Mouse (Mus musculus) liver, embryonic 15.5 days (tissue): Measurements from ENCODE around the gene Nbea. TPM values are rescaled to one million over a fixed set of nuclear protein-coding genes. Genes with fewer than 3 reads are reported as not detected.

Source experiments
- ATAC-seq: fragments of 200-750 bp; cut with Nextera tagmentation; 2 replicates; pipeline ENCODE4 v1.8.0; 2017; ENCODE audit warnings: moderate number of reproducible peaks, mild to moderate bottlenecking, moderate library complexity; ENCODE audit not compliant: insufficient read depth
- H3K27ac ChIP-seq: fragments of 300-500 bp; sonication (generic); replicated peaks from 2 replicates; pipeline ENCODE4 v1.5.1; 2015; ENCODE audit warnings: mild to moderate bottlenecking, inconsistent platforms
- H3K27me3 ChIP-seq: fragments of 300-500 bp; sonication (generic); 2 replicates; pipeline ENCODE4 v1.6.1; 2015; ENCODE audit warnings: mild to moderate bottlenecking, inconsistent platforms
- H3K36me3 ChIP-seq: fragments of 300-500 bp; sonication (generic); replicated peaks from 2 replicates; pipeline ENCODE4 v1.6.1; 2015; ENCODE audit warnings: moderate library complexity, mild to moderate bottlenecking, inconsistent platforms
- H3K4me1 ChIP-seq: fragments of 300-500 bp; sonication (generic); replicated peaks from 2 replicates; pipeline ENCODE4 v1.6.1; 2015; ENCODE audit warnings: inconsistent platforms
- H3K4me2 ChIP-seq: fragments of 300-500 bp; sonication (generic); 2 replicates; pipeline ENCODE4 v1.6.1; 2015; ENCODE audit warnings: moderate library complexity, mild to moderate bottlenecking, inconsistent platforms
- H3K4me3 ChIP-seq: fragments of 300-500 bp; sonication (generic); replicated peaks from 2 replicates; pipeline ENCODE4 v1.5.1; 2015; ENCODE audit warnings: mild to moderate bottlenecking, inconsistent platforms
- H3K9ac ChIP-seq: fragments of 300-500 bp; sonication (generic); 2 replicates; pipeline ENCODE4 v1.6.1; 2015; ENCODE audit warnings: moderate library complexity, mild to moderate bottlenecking, inconsistent platforms
- H3K9me3 ChIP-seq: fragments of 300-500 bp; sonication (generic); replicated peaks from 2 replicates; pipeline ENCODE4 v1.6.1; 2016; ENCODE audit warnings: inconsistent platforms
- WGBS: fragments of 180-500 bp; shearing (Covaris S2); methylation state at CpG from one replicate; pipeline ENCODE4 v1.1.7; 2015; ENCODE audit warnings: mixed read lengths; ENCODE audit not compliant: insufficient replicate concordance; 5-methylcytosine and 5-hydroxymethylcytosine counted together
- polyA plus RNA-seq: library from polyadenylated mRNA; unstranded; fragments of >200 nt; fragmentation: Nextera tagmentation; extraction: Ambion mirVana; gene quantifications from 2 replicates; pipeline ENCODE4 v1.2.1, GENCODE M21; 2015

Nbea gene
- polyA plus RNA-seq, 1 experiment from 2014 or later = 0.67 TPM

- no peaks in the 10 kb centered on the region for H3K9me3 ChIP-seq
- ATAC-seq = no peak
- no peak overlapping the region for H3K4me3 ChIP-seq
Observed at GRCm38 (mm10) chr3:55909290-55909689, 274.2 kb downstream of the Nbea start.

GRCm38 (mm10) chr3:55890574-55890973 lies 292.9 kb downstream of the Nbea start:
- 57% methylated on average over 5 of the region's 5 CpGs for WGBS
- no peak overlapping the region for H3K4me2 ChIP-seq
- no peaks in the 10 kb centered on the region for H3K9me3 ChIP-seq
- H3K4me1 ChIP-seq = no peaks in the 10 kb centered on the region
- 0 out of 2 replicates have a peak overlapping the region, but pooled peaks have one; percentile 24 for H3K27ac ChIP-seq
- no peak overlapping the region for H3K9ac ChIP-seq
- no peak for ATAC-seq
- H3K36me3 ChIP-seq = no peaks in the 10 kb centered on the region
- H3K4me3 ChIP-seq = no peak overlapping the region
- no peaks in the 10 kb centered on the region for H3K27me3 ChIP-seq

More at GRCm38 (mm10) chr3:55909290-55909689, 274.2 kb downstream of the Nbea start:
- H3K27ac ChIP-seq = no peak overlapping the region
- 57% methylated on average over 1 of the region's 1 CpGs for WGBS
- no peaks in the 10 kb centered on the region for H3K36me3 ChIP-seq
- no peaks in the 10 kb centered on the region for H3K4me1 ChIP-seq
- no peaks in the 10 kb centered on the region for H3K27me3 ChIP-seq
- H3K9ac ChIP-seq = no peak overlapping the region
- no peak overlapping the region for H3K4me2 ChIP-seq

GRCm38 (mm10) chr3:55889227-55889626 lies 294.3 kb downstream of the Nbea start:
- Histone ChIP-seq H3K4me3 (no peak overlapping the region), H3K27me3 (no peaks in the 10 kb centered on the region), H3K4me2 (no peak overlapping the region), H3K9me3 (no peaks in the 10 kb centered on the region), H3K4me1 (no peaks in the 10 kb centered on the region), H3K36me3 (no peaks in the 10 kb centered on the region), H3K27ac (no peak overlapping the region), H3K9ac (no peak overlapping the region)
- no peak for ATAC-seq
- WGBS = 64% methylated on average over 4 of the region's 4 CpGs

GRCm38 (mm10) chr3:55887829-55888210 lies 295.7 kb downstream of the Nbea start:
- no peak overlapping the region for H3K27ac ChIP-seq
- H3K9me3 ChIP-seq = no peaks in the 10 kb centered on the region
- H3K4me1 ChIP-seq = no peaks in the 10 kb centered on the region
- no peak for ATAC-seq
- H3K9ac ChIP-seq = no peak overlapping the region
- H3K4me3 ChIP-seq = no peak overlapping the region
- H3K4me2 ChIP-seq = no peak overlapping the region
- 56% methylated on average over 2 of the region's 2 CpGs for WGBS
- H3K27me3 ChIP-seq = no peaks in the 10 kb centered on the region
- H3K36me3 ChIP-seq = no peaks in the 10 kb centered on the region

GRCm38 (mm10) chr3:55887193-55887828 lies 296.2 kb downstream of the Nbea start:
- WGBS = 57% methylated on average over 10 of the region's 10 CpGs
- H3K4me2 ChIP-seq = no peak overlapping the region
- H3K9me3 ChIP-seq = no peaks in the 10 kb centered on the region
- no peak overlapping the region for H3K9ac ChIP-seq
- no peak for ATAC-seq
- no peak overlapping the region for H3K4me3 ChIP-seq
- H3K4me1 ChIP-seq = no peaks in the 10 kb centered on the region
- H3K27ac ChIP-seq = no peak overlapping the region
- no peaks in the 10 kb centered on the region for H3K36me3 ChIP-seq
- H3K27me3 ChIP-seq = no peaks in the 10 kb centered on the region

- Histone ChIP-seq H3K9me3 (no peaks in the 10 kb centered on the region), H3K27ac (no peak overlapping the region), H3K36me3 (no peaks in the 10 kb centered on the region), H3K4me3 (no peak overlapping the region), H3K9ac (no peak overlapping the region), H3K4me2 (no peak overlapping the region), H3K27me3 (no peaks in the 10 kb centered on the region), H3K4me1 (no peaks in the 10 kb centered on the region)
- WGBS = 66% methylated on average over 5 of the region's 5 CpGs
- no peak for ATAC-seq
Observed at GRCm38 (mm10) chr3:55872944-55873924, 310.3 kb downstream of the Nbea start.

- no peak overlapping the region for H3K4me3 ChIP-seq
- H3K27ac ChIP-seq = no peak overlapping the region
- H3K27me3 ChIP-seq = no peaks in the 10 kb centered on the region
- H3K4me2 ChIP-seq = no peak overlapping the region
- no peaks in the 10 kb centered on the region for H3K4me1 ChIP-seq
- no peaks in the 10 kb centered on the region for H3K9me3 ChIP-seq
- H3K36me3 ChIP-seq = no peaks in the 10 kb centered on the region
- no peak overlapping the region for H3K9ac ChIP-seq
- 72% methylated on average over 7 of the region's 7 CpGs for WGBS
- ATAC-seq = no peak
Observed at GRCm38 (mm10) chr3:55852488-55852887, 331.0 kb downstream of the Nbea start.

GRCm38 (mm10) chr3:55847115-55847514 lies 336.4 kb downstream of the Nbea start:
- Histone ChIP-seq H3K4me3 (no peak overlapping the region), H3K4me1 (no peaks in the 10 kb centered on the region), H3K9me3 (no peaks in the 10 kb centered on the region), H3K36me3 (no peaks in the 10 kb centered on the region), H3K27ac (no peak overlapping the region), H3K27me3 (no peaks in the 10 kb centered on the region), H3K4me2 (no peak overlapping the region), H3K9ac (no peak overlapping the region)
- WGBS = 49% methylated on average over 1 of the region's 1 CpGs
- ATAC-seq = no peak

- Histone ChIP-seq H3K9ac (no peak overlapping the region), H3K4me2 (no peak overlapping the region), H3K27me3 (no peaks in the 10 kb centered on the region), H3K36me3 (no peaks in the 10 kb centered on the region), H3K27ac (no peak overlapping the region), H3K4me3 (no peak overlapping the region), H3K4me1 (no peaks in the 10 kb centered on the region), H3K9me3 (no peaks in the 10 kb centered on the region)
- ATAC-seq = no peak
- WGBS = 67% methylated on average over 3 of the region's 3 CpGs
Observed at GRCm38 (mm10) chr3:55837188-55837587, 346.3 kb downstream of the Nbea start.

- Histone ChIP-seq H3K4me1 (no peaks in the 10 kb centered on the region), H3K27me3 (no peaks in the 10 kb centered on the region), H3K9me3 (no peaks in the 10 kb centered on the region), H3K36me3 (no peaks in the 10 kb centered on the region), H3K9ac (no peak overlapping the region), H3K27ac (no peak overlapping the region), H3K4me3 (no peak overlapping the region), H3K4me2 (no peak overlapping the region)
- WGBS = 44% methylated on average over 4 of the region's 4 CpGs
- no peak for ATAC-seq
Observed at GRCm38 (mm10) chr3:55835207-55835606, 348.3 kb downstream of the Nbea start.

- ATAC-seq = no peak
- H3K4me2 ChIP-seq = no peak overlapping the region
- H3K9me3 ChIP-seq = no peaks in the 10 kb centered on the region
- WGBS = 70% methylated on average over 5 of the region's 5 CpGs
- no peak overlapping the region for H3K4me3 ChIP-seq
- no peaks in the 10 kb centered on the region for H3K27me3 ChIP-seq
- no peak overlapping the region for H3K9ac ChIP-seq
- no peaks in the 10 kb centered on the region for H3K36me3 ChIP-seq
- 0 out of 2 replicates have a peak, but pooled peaks cover 4% of the 10 kb centered on the region for H3K4me1 ChIP-seq
- no peak overlapping the region for H3K27ac ChIP-seq
Observed at GRCm38 (mm10) chr3:55830226-55830625, 353.3 kb downstream of the Nbea start.
